ENCODE assay signal across 10 mouse cellular contexts in the genomic region with DNA sequence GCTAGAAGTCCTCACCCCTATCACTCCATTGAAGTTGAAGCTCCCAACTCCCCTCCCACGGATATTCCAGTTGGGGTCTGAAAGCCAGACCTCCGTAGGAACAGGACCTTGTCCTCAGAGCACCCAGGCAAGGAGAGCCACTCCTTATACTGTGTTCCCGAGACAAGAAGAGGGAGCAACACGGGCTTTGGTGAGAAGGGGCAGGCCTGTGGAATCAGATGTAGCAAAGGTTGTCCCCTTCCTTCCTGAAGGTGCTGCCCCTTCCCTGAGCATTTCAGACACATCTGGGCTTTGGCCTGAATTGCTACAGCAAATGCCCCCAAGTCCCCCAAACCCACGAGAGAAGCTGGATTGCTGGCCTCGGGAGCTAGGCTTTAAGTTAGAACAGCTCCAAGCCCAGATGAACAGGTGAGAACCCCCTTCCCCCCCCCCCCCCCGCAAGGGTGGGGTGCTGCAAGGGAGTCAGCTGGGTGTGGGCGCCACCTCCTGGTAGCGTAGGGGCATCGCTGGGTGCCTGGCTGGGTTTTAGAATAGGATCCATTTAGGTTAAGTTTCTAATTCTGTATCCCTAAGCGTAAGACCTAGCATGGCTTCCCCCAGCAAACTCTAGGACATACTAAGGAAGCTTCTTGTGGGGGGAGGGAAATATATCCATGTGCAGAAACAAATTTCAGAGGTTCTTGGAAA. TPM values are rescaled to one million over a fixed set of nuclear protein-coding genes. Genes with fewer than 3 reads are reported as not detected.
DNase-seq lines count a peak whose midpoint lies in the region; ATAC-seq and TF ChIP-seq lines count a peak whose summit lies in the region.
"Had no signal": no experiment of that assay in that cellular context is flagged by ENCODE, and none has a peak within 500 bp of the region (broad histone marks: within the 10 kb centered on the region; RNA-seq: fewer than 3 reads in every experiment).

No protein-coding gene starts in this region.

- ATAC-seq in forebrain, postnatal 0 days, result peak; percentile 43
- ATAC-seq in intestine, embryonic 16.5 days, result 0 out of 2 replicates have a peak, but pooled peaks have one; percentile 36

- no peak overlapping the region for H3K4me2 ChIP-seq in forebrain, postnatal 0 days (ENCODE audit: low read depth)
- no peak overlapping the region for H3K4me2 ChIP-seq in intestine, embryonic 16.5 days (ENCODE audit: low read depth, low read length)
- H3K4me2 ChIP-seq: embryonic facial prominence, embryonic 15.5 days had no signal

- H3K4me1 ChIP-seq in forebrain, postnatal 0 days (ENCODE audit: insufficient read depth), result no peaks in the 10 kb centered on the region
- 0 out of 2 replicates have a peak, but pooled peaks cover 3% of the 10 kb centered on the region for H3K4me1 ChIP-seq in intestine, embryonic 16.5 days (ENCODE audit: control insufficient read depth, insufficient read depth, low read length)
- H3K4me1 ChIP-seq: embryonic facial prominence, embryonic 15.5 days had no signal

- DNase-seq in ovary, postnatal 14 days (ENCODE audit: low spot score), result peak; percentile 33
- DNase-seq in ovary, postnatal 10 days (ENCODE audit: low spot score), result no peak
- peak; percentile 81 for DNase-seq in brain, adult 2 months (ENCODE audit: low read depth, low spot score)
- peak; percentile 65 for DNase-seq in forebrain, postnatal 0 days
- peak; percentile 79 to 86 for DNase-seq in left cerebral cortex, postnatal 14 days (ENCODE audit: low spot score in 2 of 2)
- DNase-seq in mesoderm, embryonic 11.5 days (ENCODE audit: low read depth, low spot score), result peak; percentile 46
- peak; percentile 83 for DNase-seq in splenic B cell, adult 2 months (ENCODE audit: low read depth, low spot score)

- H3K27ac ChIP-seq in forebrain, postnatal 0 days (ENCODE audit: low read depth, low read length), result no peak overlapping the region
- no peak overlapping the region for H3K27ac ChIP-seq in intestine, embryonic 16.5 days (ENCODE audit: low read length)
- H3K27ac ChIP-seq: embryonic facial prominence, embryonic 15.5 days had no signal

- H3K4me3 ChIP-seq in forebrain, postnatal 0 days (ENCODE audit: low read depth, low read length), result no peak overlapping the region
- H3K4me3 ChIP-seq in intestine, embryonic 16.5 days (ENCODE audit: low read length), result no peak overlapping the region
- H3K4me3 ChIP-seq: embryonic facial prominence, embryonic 15.5 days; myocyte had no signal

- 40% methylated on average over 11 of the region's 11 CpGs for WGBS in forebrain, postnatal 0 days
- WGBS in intestine, embryonic 16.5 days, result 37% methylated on average over 10 of the region's 11 CpGs

- no peaks in the 10 kb centered on the region for H3K27me3 ChIP-seq in forebrain, postnatal 0 days (ENCODE audit: insufficient read depth, low read length)
- no peaks in the 10 kb centered on the region for H3K27me3 ChIP-seq in intestine, embryonic 16.5 days (replicated peaks; ENCODE audit: control insufficient read depth, insufficient read depth, low read length)
- H3K27me3 ChIP-seq in splenic B cell, adult 2 months (ENCODE audit: control insufficient read depth, insufficient read depth, low read length, poor library complexity, severe bottlenecking), result no peaks in the 10 kb centered on the region

- peak; percentile 82 for TF ChIP-seq CTCF in forebrain, postnatal 0 days (IDR thresholded peaks at IDR 0.05; ENCODE audit: low read depth)

- no peak overlapping the region for H3K9ac ChIP-seq in forebrain, postnatal 0 days
- H3K9ac ChIP-seq in intestine, embryonic 16.5 days (ENCODE audit: low read depth, low read length), result no peak overlapping the region
- H3K9ac ChIP-seq: embryonic facial prominence, embryonic 15.5 days had no signal

- intact Hi-C loops in left cerebral cortex, postnatal 14 days (cut with DNase I), result loop anchor here (2.0 kb wide), 1 partner anchor 98 kb away; no protein-coding TSS in a partner anchor

- no peaks in the 10 kb centered on the region; the same call in 1 of the 2 replicates for H3K36me3 ChIP-seq in forebrain, postnatal 0 days (ENCODE audit: insufficient read depth)
- H3K36me3 ChIP-seq in intestine, embryonic 16.5 days (ENCODE audit: control insufficient read depth, insufficient read depth, low read length), result no peaks in the 10 kb centered on the region
- H3K36me3 ChIP-seq in splenic B cell, adult 2 months (ENCODE audit: control insufficient read depth, insufficient read depth, low read length, poor library complexity, severe bottlenecking), result 0 out of 2 replicates have a peak, but pooled peaks cover 2% of the 10 kb centered on the region
- H3K36me3 ChIP-seq: embryonic facial prominence, embryonic 15.5 days had no signal

- H3K9me3 ChIP-seq in forebrain, postnatal 0 days (ENCODE audit: low read length), result no peaks in the 10 kb centered on the region
- no peaks in the 10 kb centered on the region for H3K9me3 ChIP-seq in intestine, embryonic 16.5 days (ENCODE audit: control insufficient read depth, low read length)
- H3K9me3 ChIP-seq: embryonic facial prominence, embryonic 15.5 days had no signal

RNA-seq across cellular contexts. Expression of a gene that starts 10.1 kb away (rescaled TPM):
- 150 and 222 TPM in 2 replicates for total RNA-seq in forebrain, postnatal 0 days (2014; rRNA removed)
- polyA plus RNA-seq in forebrain, postnatal 0 days (2015; fragmentation: Nextera tagmentation; extraction: Ambion mirVana), result 79.1 and 115 TPM in 2 replicates
- polyA plus RNA-seq in intestine, embryonic 16.5 days (2015; fragmentation: Nextera tagmentation; extraction: Ambion mirVana), result 42.7 and 48.0 TPM in 2 replicates
- total RNA-seq in left cerebral cortex, postnatal 14 days (2021), result 100 to 1,000 TPM; 209 to 210 TPM

RNA-seq across cellular contexts. Expression of a gene that starts 18.7 kb away (rescaled TPM):
- 0.92 and 2.8 TPM in 2 replicates for total RNA-seq in forebrain, postnatal 0 days (2014; rRNA removed)
- 0.80 and 1.5 TPM in 2 replicates for polyA plus RNA-seq in forebrain, postnatal 0 days (2015; fragmentation: Nextera tagmentation; extraction: Ambion mirVana)
- 2.1 and 2.6 TPM in 2 replicates for polyA plus RNA-seq in intestine, embryonic 16.5 days (2015; fragmentation: Nextera tagmentation; extraction: Ambion mirVana)
- total RNA-seq in left cerebral cortex, postnatal 14 days (2021), result 1 to 10 TPM; 1.5 to 1.7 TPM
- polyA plus RNA-seq: myocyte had no signal

RNA-seq across cellular contexts. Expression of a gene that starts 32.1 kb away (rescaled TPM):
- total RNA-seq in forebrain, postnatal 0 days (2014; rRNA removed), result not detected in 2 replicates
- polyA plus RNA-seq in forebrain, postnatal 0 days (2015; fragmentation: Nextera tagmentation; extraction: Ambion mirVana), result not detected in 2 replicates
- 0.07 TPM in 1 of 2 replicates, not detected in the other for polyA plus RNA-seq in intestine, embryonic 16.5 days (2015; fragmentation: Nextera tagmentation; extraction: Ambion mirVana)
- not detected for total RNA-seq in left cerebral cortex, postnatal 14 days (2021)
- polyA plus RNA-seq: embryonic facial prominence, embryonic 15.5 days; myocyte had no signal

RNA-seq across cellular contexts. Expression of a gene that starts 39.3 kb away (rescaled TPM):
- 17.4 and 18.1 TPM in 2 replicates for total RNA-seq in forebrain, postnatal 0 days (2014; rRNA removed)
- 2.9 and 5.0 TPM in 2 replicates for polyA plus RNA-seq in forebrain, postnatal 0 days (2015; fragmentation: Nextera tagmentation; extraction: Ambion mirVana)
- polyA plus RNA-seq in intestine, embryonic 16.5 days (2015; fragmentation: Nextera tagmentation; extraction: Ambion mirVana), result 14.0 and 17.7 TPM in 2 replicates
- 10 to 100 TPM; 15.3 to 15.6 TPM for total RNA-seq in left cerebral cortex, postnatal 14 days (2021)

RNA-seq across cellular contexts. Expression of a gene that starts 57.8 kb away (rescaled TPM):
- 29.2 and 32.9 TPM in 2 replicates for total RNA-seq in forebrain, postnatal 0 days (2014; rRNA removed)
- polyA plus RNA-seq in forebrain, postnatal 0 days (2015; fragmentation: Nextera tagmentation; extraction: Ambion mirVana), result 6.7 and 8.5 TPM in 2 replicates
- polyA plus RNA-seq in intestine, embryonic 16.5 days (2015; fragmentation: Nextera tagmentation; extraction: Ambion mirVana), result 5.7 and 6.1 TPM in 2 replicates
- 10 to 100 TPM; 24.2 to 29.1 TPM for total RNA-seq in left cerebral cortex, postnatal 14 days (2021)
